Mouse (Mus musculus) lung, postnatal 36 days (tissue): Measurements from ENCODE around the gene Csnk2a1.

ENCODE experiments used
- DNase-seq: peaks from one replicate; pipeline ENCODE4 v3.0.0; 2022; ENCODE audit warnings: mixed read lengths

Csnk2a1 gene

GRCm38 (mm10) chr2:152326157-152326556 lies 99.5 kb downstream of the Csnk2a1 start:
- DNase-seq, result no peak

GRCm38 (mm10) chr2:152326654-152327053 lies 100.0 kb downstream of the Csnk2a1 start:
- no peak for DNase-seq

GRCm38 (mm10) chr2:152327980-152328379 lies 101.3 kb downstream of the Csnk2a1 start:
- DNase-seq, result peak; percentile 53

DNA sequence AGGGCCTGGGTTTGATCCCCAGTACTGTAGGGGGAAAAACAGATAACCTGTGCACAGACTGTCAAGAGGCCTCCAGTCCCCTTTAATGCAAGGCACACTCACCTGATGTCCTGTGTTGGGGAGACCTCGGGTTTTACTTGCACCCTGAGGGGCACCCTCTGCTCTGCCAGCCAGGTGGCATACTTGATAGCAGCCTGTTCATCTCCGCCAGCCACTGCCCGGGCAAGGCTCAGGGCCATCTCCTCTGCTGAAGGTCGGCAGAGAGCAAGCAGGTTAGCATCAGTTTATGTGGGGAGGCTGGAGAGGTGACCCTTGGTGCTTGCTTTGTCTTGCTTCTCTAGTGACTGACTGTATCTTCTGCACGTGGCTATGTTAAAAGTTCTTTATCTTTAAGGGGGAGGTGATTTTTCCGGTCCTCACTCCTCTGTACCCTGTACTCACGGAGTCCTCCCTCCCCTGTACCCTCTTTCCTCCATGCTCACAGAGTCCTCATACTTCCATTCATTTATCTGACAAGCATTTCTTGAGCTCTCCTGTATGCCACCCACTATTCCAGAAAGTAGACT lies 104.3 kb downstream of the Csnk2a1 start:
- no peak for DNase-seq
